Mouse (Mus musculus): ENCODE results near the gene Snx15.
A peak's percentile ranks its signal among the peaks of the same experiment; 100 is the strongest.

Snx15 gene

DNA sequence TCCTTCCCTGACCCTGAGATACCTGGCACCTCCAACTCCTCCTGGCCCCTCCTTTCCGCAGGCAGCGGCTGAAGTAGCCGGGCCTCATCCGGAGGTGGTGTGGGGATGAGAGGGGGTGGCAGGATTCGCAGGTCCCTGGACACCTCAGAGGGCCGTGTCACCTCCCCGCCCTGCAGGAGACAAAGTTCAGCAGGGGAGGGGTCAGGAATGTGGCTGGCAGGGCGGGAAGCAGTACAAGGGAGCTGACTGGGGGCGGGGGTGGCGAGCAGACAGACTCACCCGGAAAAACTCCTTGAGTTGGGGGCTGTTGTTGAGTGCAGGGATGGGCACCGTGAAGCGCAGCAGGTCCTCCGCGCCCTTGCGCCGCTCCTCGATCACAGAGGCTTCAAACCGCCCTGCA lies 6.3 kb downstream of the Snx15 start:
- DNase-seq (ENCODE audit: low read depth, low spot score), result no peak

DNA sequence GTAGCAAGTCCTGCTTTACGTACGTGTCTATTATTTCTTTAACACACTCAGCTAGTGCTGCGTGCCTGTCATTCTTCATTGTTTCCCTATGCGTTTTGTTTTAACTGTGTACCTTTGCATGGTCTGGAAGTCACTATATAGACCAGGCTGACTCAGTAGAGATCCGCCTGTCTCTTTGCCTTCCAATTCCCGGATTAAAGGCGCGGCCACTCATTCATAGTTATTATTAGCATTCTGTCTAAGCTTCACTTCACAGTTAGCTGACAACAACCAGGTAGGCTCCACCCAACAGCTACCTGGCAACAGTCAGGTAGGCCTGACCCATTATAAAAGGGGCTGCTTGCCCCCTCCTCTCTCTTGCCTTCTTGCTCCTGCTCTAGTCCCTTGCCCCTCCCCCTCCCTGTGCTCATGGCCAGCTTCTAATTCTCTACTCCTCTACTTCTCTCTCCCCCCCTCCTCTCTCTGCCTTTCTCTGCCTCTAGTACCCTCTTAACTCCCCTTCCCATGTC lies 9.4 kb downstream of the Snx15 start:
- DNase-seq (ENCODE audit: low read depth, low spot score), result no peak

DNA sequence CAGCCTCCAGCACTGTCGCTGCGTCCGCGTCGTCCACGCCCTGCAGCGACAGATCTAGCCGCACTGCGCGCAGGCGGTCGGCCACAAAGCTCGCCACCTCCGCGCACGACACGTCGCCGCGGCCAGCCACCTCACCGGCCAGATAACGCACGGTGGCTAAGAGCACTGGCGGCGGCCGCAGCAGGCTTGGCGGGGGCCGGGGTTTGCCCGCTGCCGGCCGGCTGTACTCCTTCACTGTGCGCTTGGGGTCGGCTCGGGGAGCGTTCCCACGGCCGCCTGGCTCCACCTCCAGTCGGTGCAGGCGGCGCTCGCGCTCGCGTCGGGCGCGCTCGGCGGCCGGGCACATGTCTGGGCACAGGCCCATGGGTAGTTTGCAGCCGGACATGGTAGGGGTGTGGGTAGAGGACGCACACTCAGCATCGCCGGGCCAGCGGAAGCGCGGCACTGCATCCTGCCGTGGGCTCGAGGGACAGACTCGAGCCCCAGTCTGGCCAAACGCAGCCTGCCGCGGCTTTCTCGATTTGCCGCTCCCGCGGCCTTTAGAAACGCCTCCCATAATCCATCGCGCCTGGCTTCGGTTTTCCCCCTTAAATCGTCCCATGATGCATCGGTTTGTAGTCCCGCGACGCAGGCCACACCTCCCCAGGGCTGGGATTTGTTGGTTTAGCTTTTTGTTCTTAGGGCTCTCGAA lies 10.0 kb downstream of the Snx15 start, which contains the start of gene Sac3d1:
Gene Sac3d1 (minus strand): TSS at position 665 of the 691 bp plus-strand sequence.
- peak; percentile 85 for DNase-seq (ENCODE audit: low read depth, low spot score)

DNA sequence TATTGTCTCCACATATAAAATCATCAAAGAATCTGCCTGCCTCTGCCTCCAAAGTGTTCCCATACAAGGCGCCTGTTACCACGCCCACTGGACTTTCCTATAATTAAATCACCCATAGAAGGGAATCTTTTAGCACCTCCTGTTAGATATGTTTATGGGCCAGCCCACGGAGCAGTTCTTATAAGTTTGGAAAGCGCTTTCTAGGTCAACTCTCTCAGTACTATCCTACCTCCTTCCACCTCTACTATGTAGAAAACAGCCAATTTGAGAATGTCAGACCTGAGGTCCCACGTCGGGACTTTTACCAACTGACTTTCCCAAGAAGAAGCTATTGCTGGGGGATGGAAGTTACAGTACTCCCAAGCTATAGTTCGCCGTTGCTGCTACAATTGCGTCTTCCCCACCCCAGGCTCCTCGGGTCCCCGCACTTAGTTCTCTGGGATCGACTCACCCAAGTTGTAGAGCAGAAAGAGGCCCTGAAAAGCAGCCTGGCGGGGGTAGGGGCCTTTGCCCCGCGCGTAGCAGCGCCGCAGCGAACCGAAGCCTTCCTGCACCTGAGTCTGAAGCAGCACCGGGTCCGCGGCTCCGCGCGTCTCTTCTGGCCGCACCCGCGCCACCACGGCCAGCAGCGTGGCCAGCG lies 10.6 kb downstream of the Snx15 start:
- no peak for DNase-seq (ENCODE audit: low read depth, low spot score)

DNA sequence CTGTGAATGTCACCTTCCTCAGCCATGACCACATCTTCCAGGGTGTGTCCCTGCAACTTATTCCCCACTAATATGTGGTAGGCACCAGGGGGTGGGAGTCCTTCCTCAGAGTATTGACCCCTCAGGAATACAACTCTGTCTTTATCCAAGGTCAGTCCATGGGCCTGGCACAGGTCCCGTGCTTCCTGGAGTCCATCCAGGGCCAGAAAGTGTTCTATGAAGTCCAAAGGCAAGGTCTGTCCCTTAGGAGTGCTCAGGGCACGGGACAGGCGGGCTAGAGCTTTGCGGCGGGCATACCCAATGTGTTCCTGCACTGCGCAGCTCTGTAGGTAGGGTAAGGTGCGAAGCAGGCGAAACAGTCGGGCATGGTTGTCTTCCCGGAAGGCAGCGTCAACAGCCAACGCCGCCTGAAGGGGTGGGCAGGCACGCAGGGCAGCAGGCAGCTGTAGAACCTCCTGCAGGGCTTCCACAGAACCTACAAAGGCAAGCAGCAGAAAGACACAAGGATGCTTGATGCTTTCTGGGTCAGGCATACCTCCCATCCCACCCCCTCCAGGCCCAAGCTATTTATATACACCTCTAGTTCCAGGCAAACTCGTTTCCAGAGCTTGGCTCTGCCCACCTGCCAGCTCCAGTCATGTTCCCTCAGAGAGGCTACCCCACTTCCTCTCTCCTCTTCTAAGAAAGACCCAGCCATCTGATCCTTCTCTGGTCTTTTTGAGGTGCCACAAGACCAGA lies 11.8 kb downstream of the Snx15 start:
- no peak for DNase-seq (ENCODE audit: low read depth, low spot score)

DNA sequence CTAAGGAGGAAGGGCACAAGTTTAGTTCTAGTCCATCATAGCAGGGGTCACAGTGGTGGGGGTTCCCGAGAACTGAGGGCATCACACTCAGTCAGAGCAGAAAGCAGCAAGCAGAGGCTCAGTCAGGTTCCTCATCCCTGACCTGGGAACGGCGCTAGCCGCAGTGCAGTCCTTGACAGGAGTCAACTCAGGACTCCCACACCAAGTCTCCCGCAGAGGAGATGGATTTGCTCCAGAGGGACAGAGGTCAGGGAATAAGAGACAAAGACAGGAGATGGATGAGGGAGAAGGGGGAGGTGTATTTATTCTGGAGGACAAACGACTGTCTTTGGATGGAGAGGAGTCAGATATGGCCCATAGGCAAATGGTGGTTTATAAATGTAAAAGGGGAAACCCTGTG lies 15.0 kb downstream of the Snx15 start:
- no peak for DNase-seq (ENCODE audit: low read depth, low spot score)

DNA sequence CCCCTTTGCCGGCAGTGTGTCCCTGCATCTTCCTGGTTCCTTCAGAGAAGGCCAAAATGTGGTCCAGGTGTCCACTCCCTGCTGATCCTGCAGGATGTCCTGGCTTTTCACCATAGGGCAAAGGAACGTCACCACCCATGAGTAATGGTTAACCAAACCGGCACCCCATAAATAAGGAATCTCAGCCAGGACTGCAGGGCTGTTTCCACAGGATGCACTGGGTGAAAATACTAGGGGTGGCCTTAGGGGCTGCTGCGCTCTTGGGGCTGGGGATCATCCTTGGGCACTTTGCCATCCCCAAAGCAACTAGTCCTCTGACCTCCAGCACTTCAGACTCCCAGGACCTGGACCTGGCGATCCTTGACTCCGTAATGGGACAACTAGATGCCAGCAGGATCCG lies 22.5 kb downstream of the Snx15 start, which contains the start of gene Naaladl1:
Gene Naaladl1 (plus strand): TSS at position 197 of the 400 bp plus-strand sequence.
- DNase-seq (ENCODE audit: low read depth, low spot score), result no peak

DNA sequence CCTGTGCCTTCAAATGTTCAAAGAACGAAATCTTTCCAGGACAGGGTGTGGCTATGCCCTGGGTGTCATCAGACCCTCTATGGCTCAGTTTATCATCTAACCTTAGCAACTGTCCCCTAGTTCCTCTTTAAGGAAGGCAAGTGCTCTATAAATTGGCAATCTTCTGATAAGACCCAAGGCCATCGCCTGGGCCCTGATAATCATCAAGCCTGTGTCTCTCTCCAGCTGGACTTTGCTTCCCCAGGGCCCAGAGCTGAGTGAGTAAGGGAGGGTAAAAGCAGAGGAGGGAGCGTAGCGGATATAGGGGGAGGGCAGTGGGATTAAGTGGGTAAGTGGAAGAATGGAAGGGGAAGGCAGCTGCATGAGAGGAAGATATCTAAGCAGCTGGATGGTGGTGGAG lies 23.6 kb downstream of the Snx15 start:
- no peak for DNase-seq (ENCODE audit: low read depth, low spot score)

DNA sequence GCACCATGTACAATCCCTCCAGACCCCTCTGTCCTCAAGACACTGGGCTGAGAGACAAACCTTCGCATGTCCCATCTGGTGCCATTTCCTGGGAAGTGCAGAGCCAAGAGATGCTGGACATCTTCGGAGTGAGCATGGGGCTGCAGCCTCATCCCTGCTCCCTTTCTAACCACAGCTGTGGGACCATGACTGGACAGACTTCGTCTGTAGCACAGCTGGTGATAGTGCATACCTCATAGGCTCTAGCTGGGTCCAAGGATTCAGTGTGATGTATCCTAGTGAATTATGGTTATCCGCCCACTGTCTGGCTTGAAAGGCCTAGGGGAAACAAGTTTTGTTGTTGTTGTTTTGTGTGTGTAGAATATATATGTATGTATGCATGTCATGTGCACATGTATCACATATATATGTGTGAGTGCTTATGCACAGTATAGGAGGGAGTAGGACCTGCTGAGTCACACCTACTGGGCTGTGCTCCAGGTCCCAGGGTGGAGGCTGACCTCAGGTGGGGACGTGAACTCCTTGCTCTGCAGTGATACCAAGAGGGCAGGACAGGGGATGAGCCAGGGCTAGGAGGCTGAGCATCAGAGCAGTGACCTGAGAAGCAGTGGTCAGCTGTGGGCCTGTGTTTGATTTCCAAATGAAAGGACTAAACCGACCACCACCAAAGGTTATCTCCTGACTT lies 25.8 kb downstream of the Snx15 start:
- peak; percentile 46 for DNase-seq (ENCODE audit: low read depth, low spot score)

DNA sequence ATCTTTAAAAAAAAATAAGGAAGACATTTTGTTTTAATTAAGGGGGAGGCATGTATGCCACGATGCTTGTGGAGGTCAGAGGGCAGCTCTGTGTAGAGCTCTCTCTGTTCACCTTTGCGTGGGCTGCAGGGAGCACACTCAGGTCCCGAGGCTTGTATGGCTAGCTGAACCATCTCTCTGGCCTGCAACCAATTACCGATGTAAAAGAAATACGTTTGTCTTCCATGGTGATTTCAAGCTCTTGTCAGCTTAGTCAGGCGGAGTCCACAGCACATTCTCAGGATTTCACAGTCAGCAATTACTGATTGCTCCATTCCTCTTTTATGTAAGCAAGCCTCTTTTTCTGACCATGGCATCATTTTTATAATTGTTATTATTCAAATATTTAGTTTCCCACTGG lies 26.9 kb downstream of the Snx15 start:
- no peak for DNase-seq (ENCODE audit: low read depth, low spot score)

DNA sequence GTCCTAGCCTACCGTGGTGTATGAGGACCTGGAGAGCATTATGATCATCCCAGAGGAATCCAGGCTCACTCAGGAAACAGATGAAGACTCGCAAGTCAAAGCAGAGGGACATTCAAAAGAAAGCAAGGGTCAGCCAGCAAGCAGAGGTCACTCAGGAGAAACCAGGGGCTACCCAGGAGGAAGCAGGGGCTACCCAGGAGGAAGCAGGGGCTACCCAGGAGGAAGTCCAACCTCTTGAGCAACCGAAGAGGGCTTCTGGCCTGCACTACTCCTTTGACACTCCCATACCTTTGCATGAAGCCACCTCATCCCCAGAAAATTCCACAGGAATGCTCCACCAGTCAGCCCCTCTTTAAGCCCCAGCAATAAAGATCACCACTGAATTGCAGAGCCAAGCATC lies 30.3 kb downstream of the Snx15 start:
- no peak for DNase-seq (ENCODE audit: low read depth, low spot score)

DNA sequence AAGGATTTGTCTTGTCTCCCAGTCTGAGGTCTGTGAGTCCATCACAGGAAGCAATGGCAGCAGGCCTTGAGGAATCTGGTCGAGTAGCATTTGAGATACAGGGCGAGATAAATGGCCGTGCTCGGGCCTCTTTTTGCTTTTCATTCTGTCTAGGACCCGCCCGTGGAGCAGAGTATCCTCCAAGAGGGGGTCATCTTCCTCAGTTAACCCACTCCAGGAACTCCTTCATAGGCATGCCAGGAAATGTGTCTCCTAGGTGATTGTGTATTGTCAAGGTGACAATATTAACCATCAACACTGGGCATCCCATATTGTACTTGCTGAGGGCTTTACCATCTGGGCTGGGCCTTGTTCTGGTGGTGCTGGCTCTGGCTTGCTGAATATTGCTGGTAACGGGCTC lies 34.0 kb downstream of the Snx15 start, which contains the start of gene AC131692.1:
Gene AC131692.1 (plus strand): TSS at position 301 of the 400 bp plus-strand sequence.
- DNase-seq (ENCODE audit: low read depth, low spot score), result no peak

DNA sequence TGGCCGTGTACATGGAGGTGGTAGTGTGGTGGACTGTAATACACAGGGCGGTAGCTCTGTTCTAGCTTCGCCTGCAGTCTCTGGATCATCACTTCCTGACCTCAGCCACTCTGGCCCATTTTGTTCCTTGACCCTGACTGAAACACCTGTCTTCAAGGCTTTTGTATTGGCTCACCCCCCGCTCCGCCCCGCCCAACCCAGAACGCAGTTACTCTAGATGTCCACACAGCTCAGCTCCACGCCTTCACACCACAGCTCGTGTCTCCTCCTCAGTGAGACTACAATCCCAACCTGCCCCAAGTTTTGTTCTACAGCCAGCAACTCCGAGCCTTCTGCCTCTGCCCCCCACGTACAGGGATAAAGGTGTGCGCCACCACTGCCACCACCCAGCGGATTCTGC lies 39.3 kb downstream of the Snx15 start:
- no peak for DNase-seq (ENCODE audit: low read depth, low spot score)

DNA sequence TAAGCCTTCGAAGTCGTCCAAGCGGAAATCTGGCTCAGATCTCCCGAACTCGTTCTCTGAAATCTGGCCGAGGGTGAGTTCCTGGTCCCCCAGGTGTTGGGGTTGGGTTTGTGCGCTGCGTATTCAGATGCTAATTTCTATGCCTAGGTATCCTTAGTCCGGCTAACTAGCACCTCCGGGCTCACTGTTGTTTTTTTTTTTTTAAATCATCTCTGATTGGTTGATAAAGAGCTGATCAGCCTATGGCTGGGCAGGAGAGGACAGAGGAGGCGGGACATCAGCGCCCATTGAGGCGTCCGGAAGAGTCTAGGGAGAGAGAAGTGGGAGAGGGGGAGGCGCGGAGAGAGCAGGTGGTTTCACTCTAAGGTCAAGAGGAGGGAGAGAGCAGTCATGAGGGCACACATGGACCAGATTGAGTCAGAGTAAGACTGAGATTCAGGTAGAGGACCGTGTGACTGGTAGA lies 42.7 kb downstream of the Snx15 start:
- peak; percentile 72 for DNase-seq (ENCODE audit: low read depth, low spot score)

DNA sequence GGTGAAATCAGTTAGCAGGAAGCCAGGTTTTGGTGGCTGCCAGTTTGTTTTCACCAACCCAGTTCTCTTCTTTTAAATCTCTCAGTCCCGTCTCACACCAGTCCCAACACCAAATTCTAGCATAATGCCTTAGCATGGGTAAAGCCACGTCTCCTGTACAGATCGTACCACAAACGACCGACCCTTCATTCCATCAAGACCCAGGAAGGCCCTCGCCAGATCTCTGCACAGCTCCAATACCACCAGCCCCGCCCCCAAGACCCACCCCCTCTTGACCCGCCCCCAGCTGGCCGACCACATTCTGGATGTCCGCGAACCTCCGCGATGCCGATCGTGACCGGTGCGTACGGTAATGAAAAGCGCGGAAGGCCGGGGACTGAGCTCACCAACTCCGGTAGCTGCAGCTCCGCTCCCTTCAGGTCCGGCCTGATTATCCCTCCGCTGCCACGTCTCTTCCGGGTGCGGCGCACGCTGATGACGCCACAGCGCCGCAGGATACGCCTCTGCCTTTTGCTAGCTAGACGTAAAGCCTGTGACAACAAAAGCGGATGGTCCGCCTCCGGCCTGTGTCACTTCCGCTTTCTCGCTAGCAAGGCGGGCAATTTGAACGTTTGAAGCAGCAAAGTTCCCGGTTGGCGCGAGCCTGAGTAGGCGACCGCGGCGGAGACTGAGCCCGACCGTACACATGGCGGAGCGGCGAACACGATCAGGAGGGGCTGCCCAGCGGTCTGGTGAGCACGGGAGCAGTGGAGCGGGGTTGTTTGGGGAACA lies 43.4 kb downstream of the Snx15 start, which contains the start of the genes Zfpl1 and Cdca5:
Gene Zfpl1 (minus strand): TSS at position 479 of the 771 bp plus-strand sequence.
Gene Cdca5 (plus strand): TSS at position 506 of the 771 bp plus-strand sequence.
- peak; percentile 98 for DNase-seq (ENCODE audit: low read depth, low spot score)

DNA sequence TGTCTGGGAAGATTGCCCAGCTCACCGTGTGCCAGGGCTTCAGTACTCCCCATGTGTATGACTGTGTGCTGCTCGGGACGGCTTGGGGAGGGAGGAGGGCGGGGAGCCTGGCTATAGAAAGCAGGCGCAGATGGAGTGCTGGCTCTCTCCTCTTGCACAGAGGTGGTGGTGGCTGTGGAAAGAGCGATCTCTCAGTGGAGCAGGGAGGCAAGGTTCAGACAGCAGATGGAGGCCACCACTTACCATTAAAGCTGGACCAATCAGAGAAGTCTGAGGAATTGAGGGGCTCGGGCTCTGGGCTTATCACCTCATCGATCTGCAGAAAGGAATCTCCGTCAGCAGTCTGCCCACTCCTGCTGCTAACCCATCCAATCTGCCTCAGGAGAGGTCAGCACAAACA lies 45.9 kb downstream of the Snx15 start, which contains the start of gene Gm28374:
Gene Gm28374 (minus strand): TSS at position 101 of the 400 bp plus-strand sequence.
- DNase-seq (ENCODE audit: low read depth, low spot score), result no peak

DNA sequence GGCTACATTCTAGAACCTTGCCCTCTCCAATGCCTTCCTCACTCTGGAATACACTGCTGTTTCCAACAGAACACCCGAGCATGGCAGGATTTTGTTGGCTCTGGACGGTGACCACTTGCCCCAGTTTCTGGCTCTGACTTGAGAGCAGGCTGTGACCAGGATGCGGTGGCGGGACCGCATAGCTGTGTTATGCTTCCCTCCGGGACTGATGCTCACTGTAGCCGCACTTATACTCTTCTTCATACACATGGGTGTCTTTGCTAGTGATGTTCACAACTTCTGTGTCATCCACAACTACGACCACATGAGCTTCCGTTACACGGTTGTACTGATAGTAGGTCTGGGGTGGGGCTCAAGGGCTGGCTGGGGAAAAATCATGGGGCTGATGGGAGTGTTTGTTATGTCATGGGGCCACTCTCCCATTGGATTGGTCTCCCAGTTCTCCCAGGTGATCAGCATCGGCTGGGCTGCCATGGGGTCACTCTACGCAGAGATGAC lies 48.1 kb downstream of the Snx15 start, which contains the start of gene Tmem262:
Gene Tmem262 (plus strand): TSS at position 51 of the 498 bp plus-strand sequence.
- no peak for DNase-seq (ENCODE audit: low read depth, low spot score)

DNA sequence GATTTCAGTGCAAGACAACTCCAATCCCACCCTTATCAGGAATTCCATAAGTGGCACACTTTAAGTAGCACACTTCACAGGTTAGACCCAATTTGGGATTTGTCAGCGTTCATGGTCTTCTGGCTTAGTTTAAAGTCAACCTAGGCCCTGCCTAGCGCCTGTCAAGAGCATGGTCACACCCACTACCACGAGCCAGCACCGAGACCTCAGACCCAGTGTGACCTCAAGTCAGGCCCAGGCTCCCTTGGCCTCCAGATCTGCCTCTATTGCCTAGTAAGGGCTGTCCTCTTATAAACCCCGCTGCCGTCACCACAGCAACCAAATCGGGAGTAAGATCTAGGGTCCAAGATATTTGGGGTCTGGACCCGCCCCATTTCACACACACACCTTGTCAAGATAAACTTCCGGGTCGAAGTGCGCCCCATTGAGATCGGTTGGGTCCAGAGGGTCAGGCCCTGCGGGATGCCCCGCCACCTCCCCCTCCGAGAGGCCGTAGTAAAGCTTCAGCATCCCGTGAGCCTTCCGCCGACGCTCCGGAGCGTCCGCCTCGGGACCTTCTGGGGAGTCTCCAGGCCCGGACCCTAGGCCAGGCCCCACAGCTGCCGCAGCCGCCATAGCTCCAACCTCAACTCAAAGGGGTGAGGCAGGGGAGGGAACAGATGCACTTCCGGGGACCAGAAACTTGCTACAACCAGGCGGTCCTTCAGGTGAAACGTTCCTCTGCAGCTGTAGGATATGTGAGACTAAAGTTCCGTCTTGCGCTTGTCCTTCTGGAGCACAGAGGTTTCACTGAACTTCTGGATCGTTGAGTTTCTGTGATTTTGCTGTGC lies 51.3 kb downstream of the Snx15 start, which contains the start of gene Vps51:
Gene Vps51 (minus strand): TSS at position 668 of the 830 bp plus-strand sequence.
- DNase-seq (ENCODE audit: low read depth, low spot score), result peak; percentile 73

DNA sequence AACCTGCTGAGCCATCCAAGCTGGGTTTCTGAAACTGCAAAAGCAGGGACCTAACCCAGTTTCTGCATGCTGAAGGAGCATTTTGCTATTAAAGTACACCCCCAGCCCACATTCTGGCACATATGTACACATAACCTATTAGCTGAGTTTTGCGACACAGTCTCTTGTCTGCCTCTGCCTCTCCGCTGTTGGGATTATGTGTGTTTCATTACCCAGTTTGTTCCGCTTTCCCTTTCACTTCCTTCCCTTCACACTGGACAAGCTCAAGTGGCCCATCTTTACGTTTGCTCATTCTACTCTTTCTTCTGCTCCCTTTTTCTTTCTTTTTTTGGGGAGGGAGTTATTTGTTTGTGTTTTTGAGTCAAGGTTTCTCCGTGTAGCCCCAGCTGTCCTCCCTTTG lies 54.2 kb downstream of the Snx15 start:
- DNase-seq (ENCODE audit: low read depth, low spot score), result no peak

Data from c-Kit-negative CD71-positive TER-119-positive erythroid progenitor cells, embryonic 14.5 days (primary cell).